Mouse (Mus musculus) layer of hippocampus, adult 2 months (tissue): ENCODE measurements around the gene Icos. TPM values are rescaled to one million over a fixed set of nuclear protein-coding genes. Genes with fewer than 3 reads are reported as not detected.
A peak's percentile ranks its signal among the peaks of the same experiment; 100 is the strongest.

Experiments used
- DNase-seq, 2 experiments: peaks; one replicate each; pipeline ENCODE4 v3.0.0; 2022; ENCODE audit warnings: low spot score in 2 of 2
- H3K27ac ChIP-seq: fragments of 200-600 bp; 2 replicates; pipeline ENCODE4 v1.8.1; 2022
- H3K4me3 ChIP-seq: fragments of 200-600 bp; 2 replicates; pipeline ENCODE4 v1.8.1; 2022; ENCODE audit warnings: mild to moderate bottlenecking
- CTCF ChIP-seq: fragments of 200-600 bp; conservative IDR thresholded peaks from 2 replicates; pipeline ENCODE4 v1.8.1; 2022; ENCODE audit warnings: antibody characterized with exemption, mild to moderate bottlenecking, moderate library complexity
- total RNA-seq, 2 experiments: library from RNA; stranded (reverse); gene quantifications; 2 replicates each; pipeline ENCODE4 v1.2.3; 2021

The Icos gene
- total RNA-seq, 2 experiments from 2014 or later: not detected

DNA sequence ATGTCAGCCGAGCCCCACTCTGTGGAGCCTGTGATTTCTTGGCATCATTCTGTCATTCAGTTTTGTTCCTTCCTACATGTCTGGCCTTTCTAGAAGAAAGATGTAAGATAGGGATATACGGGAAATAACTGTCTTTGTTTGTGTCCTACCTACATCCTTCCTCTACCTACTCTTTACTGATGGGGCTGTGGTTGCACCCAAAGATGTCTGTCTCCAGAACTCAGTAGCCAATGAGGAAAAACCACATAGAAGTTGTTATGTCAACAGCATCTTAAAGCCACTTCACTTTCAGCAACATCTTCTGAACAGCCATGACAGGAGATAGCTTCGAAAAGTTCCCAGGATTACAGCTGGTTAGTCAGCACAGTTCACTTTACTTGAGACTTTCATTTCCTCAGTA is 49.8 kb downstream of the Icos start:
- DNase-seq: no peak
- H3K4me3 ChIP-seq: no peak overlapping the region

DNA sequence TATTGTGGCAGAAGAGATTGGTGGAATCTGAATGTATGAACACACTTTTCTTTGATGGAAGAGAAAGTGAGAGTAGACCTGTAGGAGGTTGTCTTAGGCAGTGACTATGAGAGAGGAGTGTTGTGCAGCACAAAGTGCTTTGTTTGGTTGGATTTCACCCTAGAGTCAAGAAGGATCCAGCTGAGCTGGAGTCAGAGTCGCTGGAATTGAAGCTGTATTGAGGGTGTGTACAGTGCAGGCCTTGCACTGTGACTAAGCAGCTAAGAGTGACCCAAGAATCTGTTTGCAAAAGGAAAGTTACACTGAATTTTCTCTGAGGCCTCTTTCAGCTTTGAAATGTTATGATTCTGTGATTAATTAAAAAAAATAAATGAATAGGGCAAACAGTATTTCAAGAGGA is 52.2 kb downstream of the Icos start:
- TF ChIP-seq CTCF: no peak
- no peak overlapping the region for H3K4me3 ChIP-seq
- H3K27ac ChIP-seq: no peak overlapping the region
- no peak for DNase-seq

More for the DNA sequence above, 49.8 kb downstream of the Icos start:
- no peak overlapping the region for H3K27ac ChIP-seq
- no peak for TF ChIP-seq CTCF

DNA sequence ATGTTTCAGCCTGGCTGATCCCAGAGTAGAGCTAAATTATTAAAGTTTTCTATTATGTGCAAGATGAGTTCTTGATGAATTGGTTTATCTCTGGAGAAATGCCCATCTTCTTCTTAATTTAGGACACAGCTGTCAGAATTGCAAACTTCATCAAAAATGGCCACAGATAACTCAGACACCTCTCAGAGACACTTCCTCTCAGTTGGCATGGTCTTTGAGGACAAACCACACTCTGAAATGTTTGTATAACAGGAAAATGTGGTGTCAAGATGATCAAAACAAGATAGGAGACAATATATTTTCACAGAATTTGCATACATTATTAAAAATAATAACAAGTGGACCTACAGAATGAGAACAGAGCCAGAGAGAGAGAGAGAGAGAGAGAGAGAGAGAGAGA is 52.8 kb downstream of the Icos start:
- Histone ChIP-seq H3K27ac (no peak overlapping the region), H3K4me3 (no peak overlapping the region)
- TF ChIP-seq CTCF: no peak
- DNase-seq: no peak

- no peak for TF ChIP-seq CTCF
- DNase-seq: no peak
- no peak overlapping the region for H3K27ac ChIP-seq
- no peak overlapping the region for H3K4me3 ChIP-seq
Measured at GRCm38 (mm10) chr1:61035270-61035669, 57.5 kb downstream of the Icos start.

DNA sequence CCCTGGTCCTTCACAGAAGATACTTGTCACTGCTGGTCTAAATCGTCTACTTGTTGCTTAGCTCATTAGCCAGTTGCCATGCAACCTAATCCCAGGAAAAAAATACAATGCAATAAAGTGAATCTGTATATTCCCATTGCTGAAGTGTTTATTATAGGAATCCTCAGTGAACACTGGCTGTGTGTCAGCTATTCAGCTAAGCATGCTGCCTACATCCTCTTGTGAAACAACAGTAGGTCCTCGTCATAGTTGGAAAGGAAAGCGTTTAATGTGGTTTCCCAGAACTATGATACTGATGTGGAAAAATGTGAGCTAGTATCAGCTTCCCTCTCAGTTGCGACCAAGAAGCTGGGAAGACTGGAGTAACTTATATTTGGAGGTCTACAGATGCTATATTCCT is 60.5 kb downstream of the Icos start:
- Histone ChIP-seq H3K27ac (no peak overlapping the region), H3K4me3 (no peak overlapping the region)
- no peak for DNase-seq
- no peak for TF ChIP-seq CTCF

DNA sequence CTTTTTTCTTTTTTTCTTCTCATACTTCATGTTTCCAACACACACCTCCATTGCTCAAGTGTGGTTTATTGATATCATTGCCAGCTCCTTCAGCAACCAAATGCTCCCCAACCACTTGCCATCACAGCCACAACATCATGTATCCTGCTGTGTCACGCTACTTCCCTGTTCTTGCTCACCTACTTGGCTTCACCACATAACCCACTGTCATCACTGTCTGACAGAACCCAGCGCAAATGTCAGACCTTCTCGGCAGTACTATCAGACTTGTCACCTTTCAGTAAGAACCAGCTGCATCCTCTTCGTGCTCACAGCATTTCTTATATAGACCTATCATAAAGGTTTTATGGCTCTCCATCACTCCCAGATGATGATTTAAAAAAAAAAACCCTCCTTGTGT is 61.6 kb downstream of the Icos start:
- TF ChIP-seq CTCF: no peak
- no peak for DNase-seq
- H3K4me3 ChIP-seq: no peak overlapping the region
- H3K27ac ChIP-seq: no peak overlapping the region

GRCm38 (mm10) chr1:61040401-61040800 is 62.7 kb downstream of the Icos start:
- no peak for TF ChIP-seq CTCF
- DNase-seq: no peak
- H3K4me3 ChIP-seq: no peak overlapping the region
- no peak overlapping the region for H3K27ac ChIP-seq

GRCm38 (mm10) chr1:61042842-61043241 is 65.1 kb downstream of the Icos start:
- Histone ChIP-seq H3K27ac (no peak overlapping the region), H3K4me3 (no peak overlapping the region)
- no peak for TF ChIP-seq CTCF
- DNase-seq: peak in 1 of 2 experiments; percentile 3

DNA sequence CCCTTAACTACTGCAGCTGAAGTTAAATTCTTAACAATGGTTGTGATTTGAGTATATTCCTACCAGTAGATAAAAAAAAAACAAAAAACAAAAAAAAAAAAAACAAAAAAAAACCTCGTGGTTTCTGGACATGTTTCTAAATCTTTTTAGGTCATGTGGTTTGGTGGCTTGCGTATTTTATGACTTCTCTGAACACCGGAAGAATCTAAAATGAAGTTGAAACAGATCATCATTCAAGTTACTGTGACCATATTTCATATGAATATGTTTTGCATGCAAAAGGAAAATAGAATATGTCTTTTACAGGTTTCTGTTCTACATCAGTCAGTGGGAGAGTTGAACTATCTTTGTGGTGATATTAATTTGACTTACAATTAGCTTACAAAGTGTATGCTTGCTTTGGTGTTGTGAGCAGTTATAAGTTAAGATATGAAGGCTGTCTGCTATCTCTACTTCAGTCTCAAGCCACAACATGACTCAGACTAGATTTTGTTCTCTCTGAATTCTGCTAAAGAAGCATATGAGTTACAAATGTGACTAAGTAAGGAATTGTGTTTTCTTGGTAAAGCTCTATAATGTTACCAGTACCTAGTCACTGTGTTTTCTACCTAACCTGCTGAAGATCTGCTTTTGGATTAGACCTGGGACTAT is 68.5 kb downstream of the Icos start:
- H3K27ac ChIP-seq: no peak overlapping the region
- DNase-seq: no peak

DNA sequence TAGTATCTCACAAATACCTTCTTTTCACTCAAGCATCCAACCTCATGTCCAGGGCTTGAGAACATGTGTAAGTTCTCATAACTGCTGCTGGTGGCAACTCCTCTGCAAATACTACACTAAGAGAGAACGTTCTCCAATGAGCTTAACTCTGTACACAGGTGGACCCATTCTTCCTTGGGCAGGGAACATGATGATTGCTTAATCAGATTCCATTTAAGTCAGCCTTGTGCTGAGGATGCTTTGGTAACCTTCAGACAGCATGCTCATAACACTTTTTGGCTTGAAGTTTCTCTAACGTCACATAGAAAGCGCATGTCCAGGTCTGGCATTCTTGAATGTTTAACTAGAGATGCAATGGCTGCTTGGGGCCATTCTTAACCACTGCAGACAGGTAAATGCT is 69.6 kb downstream of the Icos start:
- no peak for TF ChIP-seq CTCF
- DNase-seq: no peak

More for the DNA sequence above, 68.5 kb downstream of the Icos start:
- H3K4me3 ChIP-seq: no peak overlapping the region
- no peak for TF ChIP-seq CTCF

More for the DNA sequence above, 69.6 kb downstream of the Icos start:
- H3K4me3 ChIP-seq: no peak overlapping the region
- H3K27ac ChIP-seq: no peak overlapping the region

Other genes with a start within 250 kb of the Icos start
- not detected for gene Ctla4, start 90.9 kb upstream of the Icos start, total RNA-seq